Mouse (Mus musculus) liver, adult 2 months (tissue): ENCODE data around the gene Prm1.

ENCODE experiments used
- CTCF ChIP-seq: fragments of 200-500 bp; IDR thresholded peaks from 2 replicates; pipeline ENCODE4 v1.5.1; 2011; ENCODE audit warnings: low read depth, low read length, control low read depth
- POLR2A ChIP-seq: fragments of 200-500 bp; IDR thresholded peaks from 2 replicates; pipeline ENCODE4 v1.6.1; 2011; ENCODE audit warnings: low read length, control low read depth; ENCODE audit not compliant: insufficient read depth; ENCODE audit errors: extremely low read depth

- TF ChIP-seq CTCF (no peak), POLR2A (no peak)
Observed at GRCm38 (mm10) chr16:10828461-10828805, 22.8 kb upstream of the Prm1 start.
